Mouse (Mus musculus) liver, adult 10 weeks (tissue): ENCODE measurements around the gene Trp53. TPM values are rescaled to one million over a fixed set of nuclear protein-coding genes. Genes with fewer than 3 reads are reported as not detected.

Experiments
- polyA plus RNA-seq: library from polyadenylated mRNA; stranded (reverse); fragments of 350-450 nt; fragmentation: Illumina TruSeq; extraction: RNeasy Lipid Tissue Mini Kit (QIAGEN cat#74804); gene quantifications from one replicate; pipeline ENCODE4 v1.2.3, GENCODE M21; 2014; ENCODE audit warnings: low read depth, low replicate concordance

Trp53 gene
- polyA plus RNA-seq, result 3.8 TPM

GRCm38 (mm10) chr11:69580091-69580514 lies at the start of gene Trp53, which contains the start of gene Wrap53:
Gene Trp53 (plus strand): TSS chr11:69580359.
Gene Wrap53 (minus strand): TSS chr11:69580255.

GRCm38 (mm10) chr11:69549060-69549656 lies 31.0 kb upstream of the Trp53 start, which contains the start of gene Dnah2:
Gene Dnah2 (minus strand): TSS chr11:69549110.

GRCm38 (mm10) chr11:69559851-69560765 lies 20.1 kb upstream of the Trp53 start, which contains the start of gene Efnb3:
Gene Efnb3 (minus strand): TSS chr11:69560205.

GRCm38 (mm10) chr11:69605726-69606490 lies 25.7 kb downstream of the Trp53 start, which contains the start of gene Atp1b2:
Gene Atp1b2 (minus strand): TSS chr11:69605942.

DNA sequence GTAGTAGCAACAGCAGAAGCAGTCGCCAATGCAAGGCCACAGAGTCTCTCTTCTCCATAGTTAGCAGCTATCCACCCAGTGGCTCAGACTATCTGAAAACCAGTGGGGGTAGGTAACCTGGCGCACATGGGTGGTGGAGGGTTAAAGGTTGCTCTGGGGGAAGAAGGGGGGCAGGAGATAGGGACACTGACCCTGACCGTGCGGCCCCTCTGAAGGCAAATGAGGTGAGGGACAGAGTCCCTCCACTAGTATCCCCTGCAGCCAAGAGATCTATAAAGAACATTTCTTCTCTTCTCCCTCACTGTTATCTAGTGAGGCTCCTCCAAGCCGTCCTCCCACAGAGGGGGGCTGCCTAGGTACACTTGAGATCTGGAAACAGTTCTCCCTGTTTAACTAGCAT lies 37.6 kb downstream of the Trp53 start, which contains the start of gene Shbg:
Gene Shbg, minus strand, starts transcription at position 101 of the 400 bp plus-strand sequence.

DNA sequence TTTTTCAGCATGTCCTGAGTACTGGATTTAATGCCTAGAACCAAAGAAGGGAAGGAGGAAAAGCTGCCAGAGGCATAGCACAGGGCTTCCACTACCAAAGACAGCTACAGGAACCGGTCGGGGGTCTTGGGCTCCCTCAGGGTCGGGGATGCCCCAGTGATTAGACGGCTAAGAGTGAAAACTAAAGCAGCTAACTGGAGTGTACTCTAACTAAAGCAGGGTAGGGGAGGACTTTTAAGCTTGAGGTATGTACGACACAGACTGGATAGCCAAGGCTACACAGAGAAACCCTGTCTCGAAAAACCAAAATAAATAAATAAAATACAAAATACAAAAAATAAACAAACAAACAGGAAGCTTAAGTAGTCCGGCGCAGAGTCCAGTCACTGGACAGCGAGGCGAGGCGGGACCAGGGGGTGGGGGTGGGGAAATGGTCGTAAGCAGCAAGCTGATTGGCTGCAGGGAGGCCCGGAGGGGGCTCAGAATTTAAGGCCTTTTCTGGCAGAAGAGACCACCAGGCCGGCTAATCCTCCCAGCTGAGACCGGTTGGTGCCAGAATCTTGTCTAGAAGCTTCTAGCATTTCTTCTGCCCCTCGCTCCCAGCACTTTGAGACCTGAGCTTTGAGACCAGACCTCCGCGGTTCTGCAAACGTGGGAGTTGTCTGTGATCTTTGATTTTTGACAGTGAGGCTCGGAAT lies 41.6 kb downstream of the Trp53 start, which contains the start of gene Sat2:
Gene Sat2, plus strand, starts transcription at position 454 of the 698 bp plus-strand sequence.

DNA sequence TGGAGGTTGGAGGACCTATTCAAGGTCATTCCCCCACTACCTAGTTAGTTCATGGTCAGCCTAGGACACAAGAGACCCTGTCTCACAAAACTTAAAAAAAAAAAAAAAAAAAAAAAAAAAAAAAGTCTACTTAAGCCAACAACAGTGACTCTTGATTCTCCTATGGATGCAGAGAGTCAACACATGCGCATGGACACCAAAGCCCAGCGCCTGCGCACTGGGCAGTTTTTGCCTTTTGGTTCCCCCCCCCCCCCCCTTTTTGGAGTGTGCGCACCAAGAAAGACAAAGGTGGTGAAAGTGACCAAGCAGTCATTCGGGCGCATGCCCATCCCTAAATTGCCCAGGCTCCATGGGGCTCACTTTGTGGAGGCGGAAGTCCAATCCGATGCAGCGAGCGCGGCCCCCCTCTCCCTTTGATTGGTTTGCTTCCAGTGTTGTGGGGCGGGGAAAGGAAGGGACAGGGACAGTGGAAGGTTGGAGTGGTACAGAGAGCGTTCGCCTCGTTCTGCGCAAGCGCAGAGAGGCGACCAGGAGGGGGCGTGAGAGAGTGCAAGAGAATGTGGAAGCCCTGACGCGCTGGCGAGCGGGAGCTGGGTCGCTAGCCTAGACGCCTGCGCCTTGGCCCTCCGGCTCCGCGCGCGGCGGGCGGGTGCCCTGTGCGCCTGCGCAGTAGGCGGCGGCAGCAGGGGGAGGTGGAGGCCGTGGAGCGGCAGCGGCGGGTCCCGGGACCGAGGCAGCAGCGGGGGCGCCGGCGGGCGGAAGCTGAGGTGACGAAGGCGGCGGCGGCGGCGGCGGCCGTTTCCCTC lies 52.3 kb downstream of the Trp53 start, which contains the start of gene Fxr2:
Gene Fxr2, plus strand, starts transcription at position 707 of the 806 bp plus-strand sequence.

Other genes starting within 250 kb of the Trp53 start
- 0.79 TPM for gene Rnf227, start 239.9 kb upstream of the Trp53 start, polyA plus RNA-seq
- gene Chd3, start 211.0 kb upstream of the Trp53 start, polyA plus RNA-seq, result 19.3 TPM
- gene Naa38, start 184.9 kb upstream of the Trp53 start, polyA plus RNA-seq, result 5.9 TPM
- gene Cyb5d1, start 184.7 kb upstream of the Trp53 start, polyA plus RNA-seq, result 31.9 TPM
- not detected for gene Tmem88, start 182.1 kb upstream of the Trp53 start, polyA plus RNA-seq
- 1.9 TPM for gene Kdm6b, start 166.7 kb upstream of the Trp53 start, polyA plus RNA-seq
- gene Dnah2, start 31.2 kb upstream of the Trp53 start, polyA plus RNA-seq, result not detected
- gene Efnb3, start 20.2 kb upstream of the Trp53 start, polyA plus RNA-seq, result not detected
- gene Wrap53, start 104 bp upstream of the Trp53 start, polyA plus RNA-seq, result 1.1 TPM
- gene Atp1b2, start 25.6 kb downstream of the Trp53 start, polyA plus RNA-seq, result 0.13 TPM
- not detected for gene Shbg, start 37.5 kb downstream of the Trp53 start, polyA plus RNA-seq
- 8.5 TPM for gene Sat2, start 41.7 kb downstream of the Trp53 start, polyA plus RNA-seq
- 7.8 TPM for gene Fxr2, start 52.6 kb downstream of the Trp53 start, polyA plus RNA-seq
- not detected for gene Sox15, start 75.0 kb downstream of the Trp53 start, polyA plus RNA-seq
- 22.1 TPM for gene Mpdu1, start 82.3 kb downstream of the Trp53 start, polyA plus RNA-seq
- 3.8 TPM for gene Cd68, start 85.8 kb downstream of the Trp53 start, polyA plus RNA-seq
- 340 TPM for gene Eif4a1, start 92.1 kb downstream of the Trp53 start, polyA plus RNA-seq
- 33.7 TPM for gene Senp3, start 101.7 kb downstream of the Trp53 start, polyA plus RNA-seq
- gene Tnfsf13, start 105.4 kb downstream of the Trp53 start, polyA plus RNA-seq, result 2.8 TPM
- 1.5 TPM for gene Tnfsf12, start 115.5 kb downstream of the Trp53 start, polyA plus RNA-seq
- not detected for gene Tnfsfm13, start 115.7 kb downstream of the Trp53 start, polyA plus RNA-seq
- 7.7 TPM for gene Polr2a, start 178.3 kb downstream of the Trp53 start, polyA plus RNA-seq
- gene Slc35g3, start 181.6 kb downstream of the Trp53 start, polyA plus RNA-seq, result not detected
- gene Zbtb4, start 185.6 kb downstream of the Trp53 start, polyA plus RNA-seq, result 4.1 TPM
- 0.58 TPM for gene Chrnb1, start 215.6 kb downstream of the Trp53 start, polyA plus RNA-seq
- 0.29 TPM for gene Fgf11, start 221.5 kb downstream of the Trp53 start, polyA plus RNA-seq
- gene Tmem102, start 225.3 kb downstream of the Trp53 start, polyA plus RNA-seq, result 3.6 TPM
- gene Gm39566, start 234.9 kb downstream of the Trp53 start, polyA plus RNA-seq, result not detected
- not detected for gene Spem2, start 238.1 kb downstream of the Trp53 start, polyA plus RNA-seq
- not detected for gene Spem1, start 241.8 kb downstream of the Trp53 start, polyA plus RNA-seq